Mouse (Mus musculus) stomach, embryonic 16.5 days (tissue): ENCODE measurements around the gene Mum1. TPM values are rescaled to one million over a fixed set of nuclear protein-coding genes. Genes with fewer than 3 reads are reported as not detected.

Experiments used
- ATAC-seq: fragments of 200-750 bp; cut with Nextera tagmentation; 2 replicates; pipeline ENCODE4 v1.8.0; 2017; ENCODE audit warnings: moderate number of reproducible peaks, moderate TSS enrichment; ENCODE audit not compliant: insufficient read depth, low FRiP score
- H3K27ac ChIP-seq: fragments of 300-500 bp; sonication (generic); 2 replicates; pipeline ENCODE4 v1.5.1; 2014; ENCODE audit warnings: low read length
- H3K27me3 ChIP-seq: fragments of 300-500 bp; sonication (generic); 2 replicates; pipeline ENCODE4 v1.6.1; 2014; ENCODE audit warnings: low read length, control low read depth, mixed read lengths; ENCODE audit not compliant: control insufficient read depth, insufficient read depth
- H3K36me3 ChIP-seq: fragments of 300-500 bp; sonication (generic); 2 replicates; pipeline ENCODE4 v1.6.1; 2014; ENCODE audit warnings: low read length; ENCODE audit not compliant: control insufficient read depth, insufficient read depth
- H3K4me1 ChIP-seq: fragments of 300-500 bp; sonication (generic); 2 replicates; pipeline ENCODE4 v1.6.1; 2014; ENCODE audit warnings: low read length, control low read depth, mixed read lengths; ENCODE audit not compliant: control insufficient read depth, insufficient read depth
- H3K4me2 ChIP-seq: fragments of 300-500 bp; sonication (generic); 2 replicates; pipeline ENCODE4 v1.6.1; 2014; ENCODE audit warnings: low read depth, low read length, mixed read lengths
- H3K4me3 ChIP-seq: fragments of 300-500 bp; sonication (generic); replicated peaks from 2 replicates; pipeline ENCODE4 v1.5.1; 2014; ENCODE audit warnings: mild to moderate bottlenecking, low read length
- H3K9ac ChIP-seq: fragments of 300-500 bp; sonication (generic); 2 replicates; pipeline ENCODE4 v1.6.1; 2014; ENCODE audit warnings: low read length
- H3K9me3 ChIP-seq: fragments of 300-500 bp; sonication (generic); replicated peaks from 2 replicates; pipeline ENCODE4 v1.6.1; 2016; ENCODE audit warnings: low read length, control low read depth; ENCODE audit not compliant: control insufficient read depth
- WGBS: fragments of 180-500 bp; shearing (Covaris S2); extraction: QIAGEN DNeasy Blood & Tissue Kit; methylation state at CpG from one replicate; pipeline ENCODE4 v1.1.7; 2014; 5-methylcytosine and 5-hydroxymethylcytosine counted together
- polyA plus RNA-seq: library from polyadenylated mRNA; unstranded; fragments of >200 nt; fragmentation: Nextera tagmentation; extraction: Ambion mirVana; gene quantifications from 2 replicates; pipeline ENCODE4 v1.2.1, GENCODE M21; 2015

The Mum1 gene
- polyA plus RNA-seq, 1 experiment from 2014 or later, result 51.6 TPM

- peaks cover 3% of the 10 kb centered on the region; the same call in 1 of the 2 replicates for H3K4me1 ChIP-seq
- WGBS, result 81% methylated on average over 15 of the region's 15 CpGs
- ATAC-seq, result no peak
- H3K27me3 ChIP-seq, result peaks cover 25% of the 10 kb centered on the region
- no peak overlapping the region for H3K9ac ChIP-seq
- no peak overlapping the region for H3K27ac ChIP-seq
- no peak overlapping the region for H3K4me2 ChIP-seq
- H3K36me3 ChIP-seq, result no peaks in the 10 kb centered on the region
- H3K9me3 ChIP-seq, result no peaks in the 10 kb centered on the region
- H3K4me3 ChIP-seq, result no peak overlapping the region
Observed at GRCm38 (mm10) chr10:80188453-80189024, 37.7 kb upstream of the Mum1 start.

GRCm38 (mm10) chr10:80189999-80190398, 36.2 kb upstream of the Mum1 start:
- no peak for ATAC-seq

GRCm38 (mm10) chr10:80190491-80191051, 35.7 kb upstream of the Mum1 start:
- Histone ChIP-seq H3K4me1 (peaks cover 3% of the 10 kb centered on the region; the same call in 1 of the 2 replicates), H3K9me3 (no peaks in the 10 kb centered on the region), H3K4me3 (peak overlapping the region; percentile 36), H3K4me2 (peak overlapping the region; percentile 65), H3K9ac (peak overlapping the region; percentile 62), H3K27ac (no peak overlapping the region), H3K36me3 (no peaks in the 10 kb centered on the region), H3K27me3 (peaks cover 25% of the 10 kb centered on the region)
- ATAC-seq, result 0 out of 2 replicates have a peak, but pooled peaks have one; percentile 14
- 1% methylated on average over 48 of the region's 48 CpGs for WGBS

More at GRCm38 (mm10) chr10:80189999-80190398, 36.2 kb upstream of the Mum1 start:
- WGBS, result 20% methylated on average over 21 of the region's 21 CpGs
- Histone ChIP-seq H3K27me3 (peaks cover 25% of the 10 kb centered on the region), H3K4me3 (peak overlapping the region; percentile 36), H3K9me3 (no peaks in the 10 kb centered on the region), H3K36me3 (no peaks in the 10 kb centered on the region), H3K4me2 (peak overlapping the region; percentile 65), H3K9ac (peak overlapping the region; percentile 62), H3K27ac (no peak overlapping the region), H3K4me1 (peaks cover 3% of the 10 kb centered on the region; the same call in 1 of the 2 replicates)

- peaks cover 3% of the 10 kb centered on the region; the same call in 1 of the 2 replicates for H3K4me1 ChIP-seq
Observed at GRCm38 (mm10) chr10:80193976-80194375, 32.3 kb upstream of the Mum1 start.

GRCm38 (mm10) chr10:80194441-80194840, 31.8 kb upstream of the Mum1 start:
- Histone ChIP-seq H3K4me3 (no peak overlapping the region), H3K36me3 (no peaks in the 10 kb centered on the region), H3K9ac (no peak overlapping the region; the same call in 1 of the 2 replicates), H3K27me3 (peaks cover 21% of the 10 kb centered on the region), H3K4me2 (no peak overlapping the region), H3K9me3 (no peaks in the 10 kb centered on the region), H3K27ac (no peak overlapping the region), H3K4me1 (peaks cover 3% of the 10 kb centered on the region; the same call in 1 of the 2 replicates)
- no peak for ATAC-seq
- 56% methylated on average over 8 of the region's 8 CpGs for WGBS

More at GRCm38 (mm10) chr10:80193976-80194375, 32.3 kb upstream of the Mum1 start:
- Histone ChIP-seq H3K36me3 (no peaks in the 10 kb centered on the region), H3K4me3 (no peak overlapping the region), H3K27ac (no peak overlapping the region), H3K9me3 (no peaks in the 10 kb centered on the region), H3K27me3 (peaks cover 21% of the 10 kb centered on the region), H3K4me2 (no peak overlapping the region), H3K9ac (no peak overlapping the region; the same call in 1 of the 2 replicates)
- ATAC-seq, result no peak
- WGBS, result 77% methylated on average over 6 of the region's 6 CpGs

GRCm38 (mm10) chr10:80196167-80196566, 30.1 kb upstream of the Mum1 start:
- Histone ChIP-seq H3K27ac (no peak overlapping the region), H3K4me3 (no peak overlapping the region), H3K9me3 (no peaks in the 10 kb centered on the region), H3K9ac (no peak overlapping the region), H3K36me3 (no peaks in the 10 kb centered on the region), H3K27me3 (0 out of 2 replicates have a peak, but pooled peaks cover 5% of the 10 kb centered on the region), H3K4me1 (peaks cover 3% of the 10 kb centered on the region; the same call in 1 of the 2 replicates), H3K4me2 (no peak overlapping the region)
- ATAC-seq, result no peak
- 97% methylated on average over 1 of the region's 1 CpGs for WGBS

GRCm38 (mm10) chr10:80196778-80197581, 29.3 kb upstream of the Mum1 start:
- 0 out of 2 replicates have a peak, but pooled peaks cover 2% of the 10 kb centered on the region for H3K27me3 ChIP-seq
- no peak overlapping the region for H3K27ac ChIP-seq
- no peak overlapping the region for H3K4me3 ChIP-seq
- WGBS, result 80% methylated on average over 33 of the region's 33 CpGs
- no peaks in the 10 kb centered on the region for H3K36me3 ChIP-seq
- no peaks in the 10 kb centered on the region for H3K9me3 ChIP-seq
- peaks cover 3% of the 10 kb centered on the region; the same call in 1 of the 2 replicates for H3K4me1 ChIP-seq
- no peak for ATAC-seq
- H3K4me2 ChIP-seq, result no peak overlapping the region
- no peak overlapping the region for H3K9ac ChIP-seq

- ATAC-seq, result peak; percentile 86
- Histone ChIP-seq H3K4me3 (no peak overlapping the region), H3K27me3 (no peaks in the 10 kb centered on the region), H3K27ac (no peak overlapping the region), H3K9ac (no peak overlapping the region), H3K4me2 (no peak overlapping the region), H3K4me1 (peaks cover 6% of the 10 kb centered on the region; the same call in 1 of the 2 replicates), H3K9me3 (no peaks in the 10 kb centered on the region), H3K36me3 (no peaks in the 10 kb centered on the region)
- 50% methylated on average over 3 of the region's 3 CpGs for WGBS
Observed at GRCm38 (mm10) chr10:80199440-80200008, 26.7 kb upstream of the Mum1 start.
